Mouse (Mus musculus): ENCODE measurements at regions not wholly inside any gene's neighbourhood (a gene's known extent, or its start where the extent isn't known, plus 50 kb on each side); places are given as distances from the start of the nearest gene placed in this dataset.

GRCm38 (mm10) chr12:29258548-29258874 is 269.7 kb upstream of the Myt1l start:
- TF ChIP-seq POLR2A (IDR thresholded peaks at IDR 0.05; ENCODE audit: insufficient read length, low read depth) (no peak), MAX (IDR thresholded peaks at IDR 0.05; ENCODE audit: low read depth) (no peak), USF1 (IDR thresholded peaks at IDR 0.05; ENCODE audit: low read depth) (no peak)
